Mouse (Mus musculus) heart, postnatal 0 days (tissue): Measurements from ENCODE around the gene Rnf38.

Experiments used
- CTCF ChIP-seq: IDR thresholded peaks from 2 replicates; pipeline ENCODE4 v1.5.1; 2016; ENCODE audit warnings: antibody characterized with exemption, control low read depth, low read depth
- EP300 ChIP-seq: IDR thresholded peaks from 2 replicates; pipeline ENCODE4 v1.6.1; 2016; ENCODE audit warnings: antibody characterized with exemption, low read depth

DNA sequence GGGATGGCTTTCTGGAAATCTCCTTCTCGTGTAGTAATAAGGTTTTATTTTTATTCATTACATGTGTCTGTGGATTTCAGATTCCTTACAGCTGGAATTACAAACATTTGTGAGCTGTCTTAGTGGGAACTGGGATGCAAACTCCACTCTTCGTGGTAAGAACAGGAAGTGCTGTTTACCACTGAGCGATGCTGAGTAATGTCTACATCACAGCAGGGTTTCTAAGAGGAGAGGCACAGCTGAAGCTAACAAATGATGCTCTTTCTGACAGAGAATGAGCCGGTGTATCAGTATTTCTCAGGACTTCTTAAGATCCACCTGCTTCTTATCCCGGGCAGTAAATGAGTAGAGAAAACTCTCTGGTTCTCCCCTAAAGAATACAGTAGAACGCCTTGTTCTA, 77.1 kb downstream of the Rnf38 start:
- TF ChIP-seq EP300 = no peak
- no peak for TF ChIP-seq CTCF
